Mouse (Mus musculus) cerebellum, adult 2 months (tissue): ENCODE data around the gene Dnaaf1. TPM values are rescaled to one million over a fixed set of nuclear protein-coding genes. Genes with fewer than 3 reads are reported as not detected.

ENCODE experiments used
- DNase-seq, 2 experiments: peaks; one replicate each; pipeline ENCODE4 v3.0.0; 2021
- H3K27ac ChIP-seq: fragments of 200-500 bp; 2 replicates; pipeline ENCODE4 v1.5.1; 2012; ENCODE audit warnings: low read length, control low read depth, inconsistent platforms; ENCODE audit not compliant: insufficient read depth
- H3K27me3 ChIP-seq: fragments of 200-500 bp; 2 replicates; pipeline ENCODE4 v1.6.1; 2012; ENCODE audit warnings: inconsistent platforms, mild to moderate bottlenecking, low read length, moderate library complexity; ENCODE audit not compliant: control insufficient read depth, insufficient read depth
- H3K4me1 ChIP-seq: fragments of 200-500 bp; 2 replicates; pipeline ENCODE4 v1.6.1; 2011; ENCODE audit warnings: low read length; ENCODE audit not compliant: control insufficient read depth, insufficient read depth
- H3K4me3 ChIP-seq: fragments of 200-500 bp; replicated peaks from 2 replicates; pipeline ENCODE3; 2011; ENCODE audit warnings: mild to moderate bottlenecking, low read depth, low read length, control low read depth; ENCODE audit not compliant: insufficient read depth
- CTCF ChIP-seq: fragments of 200-500 bp; IDR thresholded peaks from 2 replicates; pipeline ENCODE4 v1.5.1; 2011; ENCODE audit warnings: low read depth, mild to moderate bottlenecking, control low read depth, low read length, moderate library complexity, borderline replicate concordance; ENCODE audit not compliant: insufficient read depth
- POLR2A ChIP-seq: fragments of 200-500 bp; IDR thresholded peaks from 2 replicates; pipeline ENCODE4 v1.6.1; 2011; ENCODE audit warnings: low read length, control low read depth, borderline replicate concordance; ENCODE audit not compliant: insufficient read depth
- WGBS: fragments of 180-500 bp; shearing (Covaris S2); methylation state at CpG from one replicate; pipeline ENCODE4 v1.1.7; 2018; 5-methylcytosine and 5-hydroxymethylcytosine counted together
- polyA plus RNA-seq: library from polyadenylated mRNA; depleted of rRNA; stranded (reverse); fragments of >200 nt; gene quantifications from 2 replicates; pipeline ENCODE4 v1.2.3, GENCODE M21; 2012

The Dnaaf1 gene
- polyA plus RNA-seq, 1 experiment, result 0.20 TPM

GRCm38 (mm10) chr8:119559402-119559720 is 15.7 kb upstream of the Dnaaf1 start:
- no peak for DNase-seq
- WGBS, result 81% methylated on average over 6 of the region's 6 CpGs
- Histone ChIP-seq H3K4me1 (peaks cover 14% of the 10 kb centered on the region; the same call in 1 of the 2 replicates), H3K27ac (peak overlapping the region; percentile 77; the same call in 1 of the 2 replicates), H3K4me3 (peak overlapping the region; percentile 82), H3K27me3 (no peaks in the 10 kb centered on the region)
- TF ChIP-seq POLR2A (no peak), CTCF (no peak)

GRCm38 (mm10) chr8:119563849-119564251 is 11.2 kb upstream of the Dnaaf1 start:
- H3K27me3 ChIP-seq, result no peaks in the 10 kb centered on the region
- 85% methylated on average over 14 of the region's 14 CpGs for WGBS
- 0 out of 2 replicates have a peak, but pooled peaks cover 2% of the 10 kb centered on the region for H3K4me1 ChIP-seq
- TF ChIP-seq CTCF (no peak), POLR2A (no peak)
- H3K4me3 ChIP-seq, result no peak overlapping the region
- no peak overlapping the region for H3K27ac ChIP-seq
- peak; percentile 40 to 52 for DNase-seq

GRCm38 (mm10) chr8:119566367-119566766 is 8.7 kb upstream of the Dnaaf1 start:
- 83% methylated on average over 11 of the region's 11 CpGs for WGBS
- Histone ChIP-seq H3K4me1 (0 out of 2 replicates have a peak, but pooled peaks cover 2% of the 10 kb centered on the region), H3K4me3 (no peak overlapping the region), H3K27ac (no peak overlapping the region), H3K27me3 (no peaks in the 10 kb centered on the region)
- DNase-seq, result no peak
- no peak for TF ChIP-seq CTCF
- no peak for TF ChIP-seq POLR2A

- H3K4me3 ChIP-seq, result no peak overlapping the region
- no peak for TF ChIP-seq CTCF
- TF ChIP-seq POLR2A, result no peak
- WGBS, result 86% methylated on average over 9 of the region's 9 CpGs
- H3K27me3 ChIP-seq, result no peaks in the 10 kb centered on the region
- no peak for DNase-seq
- 0 out of 2 replicates have a peak, but pooled peaks cover 2% of the 10 kb centered on the region for H3K4me1 ChIP-seq
- no peak overlapping the region for H3K27ac ChIP-seq
These were observed 6.8 kb upstream of the Dnaaf1 start for GRCm38 (mm10) chr8:119568251-119568650.

GRCm38 (mm10) chr8:119568951-119569350 is 6.1 kb upstream of the Dnaaf1 start:
- DNase-seq, result no peak
- WGBS, result 57% methylated on average over 7 of the region's 7 CpGs
- Histone ChIP-seq H3K27ac (no peak overlapping the region), H3K4me1 (0 out of 2 replicates have a peak, but pooled peaks cover 2% of the 10 kb centered on the region), H3K4me3 (no peak overlapping the region), H3K27me3 (no peaks in the 10 kb centered on the region)
- TF ChIP-seq CTCF (no peak), POLR2A (no peak)

- no peaks in the 10 kb centered on the region for H3K27me3 ChIP-seq
- DNase-seq, result no peak
- H3K4me1 ChIP-seq, result 0 out of 2 replicates have a peak, but pooled peaks cover 2% of the 10 kb centered on the region
- H3K4me3 ChIP-seq, result no peak overlapping the region
- WGBS, result 39% methylated on average over 4 of the region's 4 CpGs
- no peak overlapping the region for H3K27ac ChIP-seq
- no peak for TF ChIP-seq POLR2A
- no peak for TF ChIP-seq CTCF
These were observed 5.2 kb upstream of the Dnaaf1 start for GRCm38 (mm10) chr8:119569881-119570280.

GRCm38 (mm10) chr8:119571135-119571534 is 3.9 kb upstream of the Dnaaf1 start:
- Histone ChIP-seq H3K27ac (no peak overlapping the region), H3K27me3 (no peaks in the 10 kb centered on the region), H3K4me3 (no peak overlapping the region), H3K4me1 (0 out of 2 replicates have a peak, but pooled peaks cover 2% of the 10 kb centered on the region)
- no peak for DNase-seq
- TF ChIP-seq POLR2A (no peak), CTCF (no peak)
- 87% methylated on average over 6 of the region's 6 CpGs for WGBS

GRCm38 (mm10) chr8:119572411-119572810 is 2.6 kb upstream of the Dnaaf1 start:
- 74% methylated on average over 4 of the region's 4 CpGs for WGBS
- no peak for TF ChIP-seq CTCF
- no peak for TF ChIP-seq POLR2A
- Histone ChIP-seq H3K27ac (no peak overlapping the region), H3K4me3 (no peak overlapping the region), H3K27me3 (no peaks in the 10 kb centered on the region), H3K4me1 (0 out of 2 replicates have a peak, but pooled peaks cover 2% of the 10 kb centered on the region)
- DNase-seq, result no peak

- H3K4me3 ChIP-seq, result peak overlapping the region; percentile 64
- TF ChIP-seq CTCF (no peak), POLR2A (no peak)
- no peak overlapping the region for H3K27ac ChIP-seq
- DNase-seq, result no peak
- no peaks in the 10 kb centered on the region for H3K27me3 ChIP-seq
- 2% methylated on average over 16 of the region's 16 CpGs for WGBS
- 0 out of 2 replicates have a peak, but pooled peaks cover 2% of the 10 kb centered on the region for H3K4me1 ChIP-seq
These were observed 311 bp downstream of the Dnaaf1 start for GRCm38 (mm10) chr8:119575366-119575726.
